Mouse (Mus musculus) left cerebral cortex, postnatal 36 days (tissue): ENCODE results near the gene Prss2. TPM values are rescaled to one million over a fixed set of nuclear protein-coding genes. Genes with fewer than 3 reads are reported as not detected.
"Not testable (repeated sequence)": the region's sequence is repeated elsewhere in the genome, so short reads cannot be mapped to it uniquely, and the experiment has no call there.

Experiments used
- DNase-seq, 2 experiments: peaks; one replicate each; pipeline ENCODE4 v3.0.0; 2021 to 2022; ENCODE audit warnings: low spot score in 2 of 2, mixed read lengths in 1 of 2
- intact Hi-C: fragments of 180-260 bp; cut with DNase I; formaldehyde crosslinking; loops from one replicate; pipeline ENCODE4 v1.15.1; 2025
- total RNA-seq, 2 experiments: library from RNA; stranded (reverse); gene quantifications; 2 replicates each; pipeline ENCODE4 v1.2.3; 2021

Prss2 gene
- total RNA-seq, 2 experiments from 2014 or later, result not detected

DNA sequence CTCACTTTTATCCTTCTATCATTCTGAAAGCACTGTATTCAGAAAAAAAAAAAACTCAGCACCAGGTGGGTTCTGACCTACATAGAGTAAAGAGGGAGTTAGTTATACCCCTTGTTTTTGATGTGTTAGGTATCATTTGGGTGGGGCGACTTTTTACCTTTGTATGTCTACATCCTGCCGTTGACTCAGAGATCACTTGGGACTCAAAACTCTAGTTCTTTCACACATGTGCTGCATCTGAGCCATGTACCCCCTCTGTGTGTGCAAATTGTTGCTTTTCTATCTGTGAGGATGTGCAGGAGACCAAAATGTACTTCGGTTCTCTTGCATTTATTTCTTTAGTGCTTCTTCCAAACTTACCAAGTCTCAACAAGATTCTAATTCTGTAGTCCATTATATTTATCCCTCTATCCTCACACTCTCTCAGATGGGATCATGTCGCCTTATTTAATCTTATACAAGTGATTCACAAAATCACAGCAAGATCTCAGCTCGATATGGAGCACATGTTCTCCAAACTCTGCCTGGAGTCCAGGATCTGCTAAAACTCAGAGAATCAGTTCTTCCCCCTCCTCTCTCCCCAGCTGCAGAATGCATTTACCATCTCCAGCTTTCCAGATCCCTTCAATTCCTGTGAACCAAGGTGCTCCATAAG, 31.9 kb downstream of the Prss2 start:
- intact Hi-C loops, result no loop called here
- no peak for DNase-seq

DNA sequence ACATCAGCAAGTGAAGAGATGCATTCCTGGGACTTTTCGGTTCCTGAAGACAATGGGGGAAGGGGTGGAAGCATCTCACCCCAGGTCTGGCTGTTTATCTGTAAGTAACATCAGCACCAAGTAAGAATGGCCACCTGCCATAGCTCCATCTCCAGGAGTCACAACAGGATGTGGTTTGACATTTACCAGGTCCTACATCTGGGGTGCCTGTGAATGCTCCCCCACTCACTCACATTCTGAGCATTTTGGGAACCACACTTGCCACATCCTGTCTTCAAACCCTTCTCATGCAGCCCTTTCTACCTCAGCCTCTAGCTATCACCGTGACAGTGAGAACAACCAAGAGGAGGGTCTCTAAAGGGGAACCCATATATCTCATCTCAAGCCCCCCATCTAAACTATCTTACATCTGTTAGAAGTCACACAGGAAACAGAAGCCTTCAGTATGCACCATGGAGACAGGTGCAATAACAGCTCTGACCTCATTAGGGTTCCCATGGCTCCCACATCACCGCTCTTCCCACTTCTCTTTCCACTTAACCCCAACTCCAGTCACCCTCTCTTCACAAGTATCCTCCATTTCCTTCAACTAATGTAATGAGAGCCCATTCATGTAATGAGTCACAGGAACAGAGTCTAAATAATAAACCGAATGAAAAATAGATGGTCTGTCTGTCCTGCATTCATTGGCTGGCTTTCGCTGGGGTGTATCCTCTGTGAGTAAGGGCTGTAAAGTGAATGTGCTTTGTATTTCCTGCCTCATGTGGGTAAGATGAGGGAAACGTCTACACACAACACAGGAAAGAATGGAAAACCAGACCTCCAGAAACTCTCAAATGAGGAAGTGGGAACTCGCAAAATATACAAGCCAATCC, 32.9 kb downstream of the Prss2 start:
- intact Hi-C loops, result loop anchor here (5.0 kb wide), 2 partner anchors 292 to 417 kb away; no protein-coding TSS in a partner anchor
- no peak for DNase-seq

DNA sequence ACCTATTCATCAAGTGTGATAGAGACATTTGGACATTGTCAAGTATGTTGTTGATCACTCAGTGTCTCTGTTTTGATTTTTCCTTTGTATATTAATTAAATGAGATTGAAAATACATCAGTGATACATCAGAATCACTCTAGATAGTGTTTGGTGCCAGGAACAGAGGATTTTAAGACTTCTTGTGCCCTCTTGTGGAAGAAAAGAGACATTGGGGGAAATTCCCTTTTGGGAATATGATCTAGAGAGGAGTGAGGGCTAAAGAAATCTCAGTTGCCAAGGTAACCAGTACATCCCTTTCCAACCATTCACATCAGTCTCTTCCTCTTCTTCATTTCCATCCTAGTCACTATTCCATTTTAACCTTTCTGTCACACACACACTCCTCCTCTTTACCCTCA, 34.8 kb downstream of the Prss2 start:
- intact Hi-C loops, result loop anchor here (5.0 kb wide), 2 partner anchors 294 to 419 kb away; no protein-coding TSS in a partner anchor
- no peak for DNase-seq

DNA sequence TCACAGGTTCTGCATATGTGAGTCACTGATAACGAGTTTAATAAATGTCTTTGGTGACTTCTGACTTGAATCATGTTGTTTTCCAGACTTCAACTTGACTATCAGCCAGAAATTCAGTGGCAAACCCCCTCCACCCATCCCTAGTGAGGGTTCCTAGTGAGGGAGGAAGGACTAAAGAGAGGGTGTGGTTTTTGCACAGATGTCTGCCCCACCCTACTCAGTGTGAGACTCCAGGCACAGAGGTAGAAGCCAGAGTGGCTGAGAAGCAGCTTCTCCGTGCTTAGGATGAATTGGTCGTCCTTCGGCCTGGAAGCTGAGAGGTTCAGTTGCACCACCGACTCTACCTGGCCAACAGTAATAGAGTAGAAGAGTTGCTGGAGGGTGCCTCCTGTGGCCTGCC, 35.9 kb downstream of the Prss2 start:
- no peak for DNase-seq
- intact Hi-C loops, result loop anchor here (5.0 kb wide), 2 partner anchors 295 to 420 kb away; no protein-coding TSS in a partner anchor

DNA sequence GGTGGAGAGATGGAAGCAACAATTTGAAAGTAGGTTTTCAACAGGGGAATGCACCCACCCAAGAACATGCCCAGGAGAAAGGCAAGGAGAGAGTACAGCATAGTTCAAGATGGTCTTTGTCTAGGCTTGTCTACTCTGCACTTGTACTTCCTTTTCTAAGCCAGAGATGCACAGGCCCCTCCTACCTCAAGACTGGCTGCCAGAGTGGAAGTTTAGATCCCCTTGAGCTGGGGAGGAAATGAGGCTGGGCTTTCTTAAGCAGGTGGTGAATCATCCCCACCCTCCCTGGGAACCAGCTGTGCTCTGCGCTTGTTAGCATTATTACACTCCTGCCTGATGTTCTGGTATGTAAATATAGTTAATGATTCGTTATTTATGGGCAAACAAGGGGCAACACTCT, 36.7 kb downstream of the Prss2 start:
- intact Hi-C loops, result loop anchor here (5.0 kb wide), 2 partner anchors 296 to 421 kb away; no protein-coding TSS in a partner anchor
- DNase-seq, result no peak

DNA sequence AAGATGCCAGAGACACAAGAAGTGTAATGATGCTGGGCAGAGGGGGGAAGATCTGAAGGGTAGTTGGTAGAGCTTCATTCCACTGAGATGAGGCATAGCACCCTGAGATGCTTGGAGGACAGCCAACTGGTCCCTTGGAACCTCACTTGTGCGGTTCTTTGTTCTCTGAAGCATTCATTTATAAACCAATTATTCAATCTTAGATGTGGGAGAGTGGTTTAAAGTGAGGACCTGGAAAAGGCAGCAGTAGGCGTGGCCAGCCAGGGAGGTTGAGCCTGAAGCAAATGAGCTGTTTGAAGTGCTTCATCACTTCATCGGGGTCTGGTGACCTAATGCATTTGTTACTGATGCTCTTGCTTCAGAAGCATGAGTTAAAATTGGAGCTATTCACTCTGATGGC, 37.7 kb downstream of the Prss2 start:
- intact Hi-C loops, result loop anchor here (5.0 kb wide), 2 partner anchors 297 to 422 kb away; no protein-coding TSS in a partner anchor
- no peak for DNase-seq

DNA sequence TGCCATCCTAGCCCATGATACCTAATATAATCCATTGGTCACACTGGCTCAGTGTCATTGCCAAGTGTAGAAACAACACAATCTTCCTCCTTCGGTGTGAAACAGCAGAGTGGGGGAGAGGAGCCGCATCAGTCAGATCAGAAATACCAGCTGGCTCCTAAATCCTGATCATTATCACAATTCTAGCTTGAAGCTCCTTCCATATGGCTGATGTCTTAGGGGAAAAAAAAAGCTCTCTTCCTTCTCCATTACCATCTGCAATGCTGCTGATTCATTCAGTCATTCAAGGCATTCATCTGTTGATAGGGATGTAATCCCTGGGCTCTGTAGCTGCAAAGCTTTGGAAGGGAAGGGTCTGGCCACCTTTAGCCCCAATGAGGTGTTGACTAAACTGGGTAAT, 38.7 kb downstream of the Prss2 start:
- intact Hi-C loops, result no loop called here
- DNase-seq, result peak; percentile 16 to 28

DNA sequence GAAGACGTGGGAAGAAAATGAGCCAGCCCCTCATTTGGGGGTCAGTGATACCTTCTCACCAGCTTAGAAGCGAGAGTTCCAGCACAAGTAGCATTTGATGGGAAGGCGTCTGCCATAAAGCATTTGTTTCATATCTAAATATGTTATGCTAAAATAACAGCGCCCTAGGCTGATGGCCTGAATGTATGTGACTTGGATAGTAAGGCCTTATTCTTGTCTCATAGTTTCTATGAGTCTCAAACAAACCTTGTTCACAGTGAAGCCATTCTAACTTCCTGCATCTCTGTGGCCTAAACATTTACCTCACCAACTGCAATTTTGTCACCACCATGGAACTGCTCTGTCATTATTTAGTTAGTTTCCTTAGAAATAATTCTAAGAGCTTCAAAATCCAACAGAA, 41.0 kb downstream of the Prss2 start:
- DNase-seq, result no peak
- intact Hi-C loops, result no loop called here

DNA sequence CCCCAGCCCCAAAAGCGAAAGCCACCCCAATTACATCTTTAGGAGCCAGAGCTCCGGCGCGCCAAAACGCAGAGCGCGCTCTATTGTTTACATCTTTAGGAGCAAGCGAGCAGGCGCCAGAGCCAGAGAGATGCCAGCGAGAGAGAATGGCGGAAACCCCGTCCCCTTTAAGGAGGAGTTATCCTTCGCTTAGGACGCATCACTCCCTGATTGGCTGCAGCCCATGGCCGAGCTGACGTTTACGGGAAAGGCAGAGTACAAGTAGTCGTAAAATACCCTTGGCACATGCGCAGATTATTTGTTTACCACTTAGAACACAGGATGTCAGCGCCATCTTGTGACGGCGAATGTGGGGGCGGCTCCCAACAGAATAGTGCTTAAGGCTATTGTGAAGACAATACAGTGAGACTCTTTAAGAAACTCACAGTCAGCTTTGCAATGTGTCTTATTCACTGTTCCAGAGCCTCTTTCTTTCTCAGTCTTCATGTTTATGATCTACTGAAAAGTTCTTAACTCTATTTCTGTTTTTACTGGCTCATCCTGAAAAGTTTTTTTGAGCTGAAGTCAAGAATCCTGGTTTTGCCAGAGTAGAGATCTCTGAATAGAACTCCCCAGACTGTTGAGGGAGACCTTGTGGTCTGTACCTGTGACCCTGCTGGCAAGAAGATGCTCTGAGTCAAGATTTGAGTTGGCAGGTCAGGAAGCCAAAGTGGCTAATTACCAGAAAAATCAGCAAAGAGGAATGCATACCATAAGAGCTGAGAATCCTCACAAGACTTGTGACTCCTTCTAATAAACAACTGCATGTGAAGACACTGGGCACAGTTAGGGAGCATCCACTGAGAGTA, 41.7 kb downstream of the Prss2 start:
- DNase-seq, intact Hi-C loops: not testable (repeated sequence)

DNA sequence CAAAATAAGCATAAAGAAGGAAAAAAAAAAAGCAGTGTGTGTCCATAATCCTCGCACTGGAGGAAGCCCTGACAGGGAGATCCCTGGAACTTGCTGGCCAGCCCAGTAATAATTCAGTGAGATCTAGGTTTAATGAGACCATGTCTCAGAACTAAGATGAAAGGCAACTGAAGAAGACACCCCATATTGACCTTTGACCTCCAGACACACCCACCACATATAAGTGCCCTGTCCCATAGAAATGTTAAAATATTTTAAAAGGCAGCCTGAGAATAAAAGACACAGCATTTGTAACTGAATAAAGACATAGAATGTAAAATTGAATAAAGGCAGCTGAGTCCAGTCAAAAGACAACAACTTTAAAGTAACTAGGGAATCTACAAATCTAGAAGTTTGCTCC, 43.7 kb downstream of the Prss2 start:
- intact Hi-C loops, result no loop called here
- DNase-seq, result no peak

DNA sequence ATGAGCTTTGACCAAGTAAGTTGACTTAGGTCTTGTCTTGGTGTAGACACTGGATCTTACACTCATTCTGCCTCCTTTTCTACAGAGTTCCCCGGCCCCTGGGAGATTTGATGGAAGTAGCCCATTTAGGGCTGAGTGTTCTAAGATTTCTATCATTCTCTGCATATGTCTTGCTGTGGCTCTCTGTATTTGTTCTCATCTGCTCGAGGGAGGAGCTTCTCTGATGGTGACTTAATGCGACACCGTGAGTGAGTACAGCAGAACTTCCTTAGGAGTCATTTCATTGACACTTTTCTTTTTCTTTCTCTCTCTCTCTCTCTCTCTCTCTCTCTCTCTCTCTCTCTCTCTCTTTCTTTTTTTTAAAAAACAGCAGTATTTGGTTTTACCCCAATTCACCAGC, 45.4 kb downstream of the Prss2 start:
- DNase-seq, result no peak
- intact Hi-C loops, result no loop called here

DNA sequence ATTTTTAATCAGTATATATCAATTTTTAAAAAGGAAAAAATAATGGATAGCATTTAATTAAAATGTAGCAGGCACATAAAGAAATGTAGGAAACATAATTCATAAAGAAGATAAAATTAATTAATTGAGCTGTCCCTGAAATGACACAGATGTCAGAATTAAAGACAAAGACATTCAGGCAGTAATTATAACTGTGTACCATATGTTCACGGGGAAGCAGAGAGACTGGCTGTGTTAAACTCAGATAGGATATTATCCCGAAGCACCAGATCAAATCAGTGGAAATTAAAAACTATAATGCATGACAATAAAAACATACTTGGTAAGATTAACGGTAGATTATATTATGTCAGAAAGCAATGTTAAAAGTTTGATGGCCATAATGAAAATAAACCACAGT, 47.5 kb downstream of the Prss2 start:
- intact Hi-C loops, result no loop called here
- DNase-seq, result no peak

Other genes starting within 250 kb of the Prss2 start
- not detected for gene Try4, start 219.5 kb upstream of the Prss2 start, total RNA-seq
- not detected for gene Try5, start 204.9 kb upstream of the Prss2 start, total RNA-seq
- gene Try10, start 167.7 kb upstream of the Prss2 start, total RNA-seq, result not detected
- gene Prss3, start 144.1 kb upstream of the Prss2 start, total RNA-seq, result not detected
- not detected for gene Gm5771, start 129.4 kb upstream of the Prss2 start, total RNA-seq
- 1 to 10 TPM in 1 of 2 experiments, under 1 TPM in 1; 0.48 to 1.6 TPM for gene Gm10334, start 75.6 kb upstream of the Prss2 start, total RNA-seq
- not detected for gene Prss1, start 62.9 kb upstream of the Prss2 start, total RNA-seq
- 100 to 1,000 TPM; 106 to 156 TPM for gene Ephb6, start 83.7 kb downstream of the Prss2 start, total RNA-seq
- gene Trpv6, start 114.6 kb downstream of the Prss2 start, total RNA-seq, result 1 to 10 TPM; 1.9 to 3.2 TPM
- gene Trpv5, start 159.0 kb downstream of the Prss2 start, total RNA-seq, result not detected
- gene Llcfc1, start 162.6 kb downstream of the Prss2 start, total RNA-seq, result not detected
- not detected for gene Kel, start 182.6 kb downstream of the Prss2 start, total RNA-seq